Mouse (Mus musculus): ENCODE data around the gene Abcg5. TPM values are rescaled to one million over a fixed set of nuclear protein-coding genes. Genes with fewer than 3 reads are reported as not detected.

Gene Abcg5
- total RNA-seq (2021): not detected
- long read RNA-seq: 0 reads

GRCm38 (mm10) chr17:84682734-84683717, at the start of gene Abcg5:
Abcg5 (minus strand) TSS chr17:84683011.
- DNase-seq (ENCODE audit: low spot score in 2 of 2): no peak

DNA sequence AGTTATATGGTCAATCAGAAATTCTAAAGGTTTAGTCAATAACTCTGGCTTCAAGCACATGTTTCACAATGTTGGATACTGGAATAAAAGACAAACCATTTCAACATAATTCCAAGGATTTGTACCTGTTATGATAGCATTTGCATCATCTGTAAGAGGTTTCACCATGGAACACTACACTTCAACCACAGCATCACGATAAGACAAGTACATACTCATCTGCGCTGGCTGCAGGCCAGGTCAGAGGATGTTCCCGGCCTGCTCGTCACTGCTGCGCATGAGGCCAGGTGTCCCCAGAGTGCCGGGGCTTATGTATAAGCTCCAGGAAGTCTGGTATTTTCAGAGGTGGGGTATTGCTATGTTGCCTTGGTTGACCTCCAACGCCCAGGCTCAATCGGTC, 49.8 kb upstream of the Abcg5 start:
- DNase-seq (ENCODE audit: low spot score in 2 of 2): no peak

DNA sequence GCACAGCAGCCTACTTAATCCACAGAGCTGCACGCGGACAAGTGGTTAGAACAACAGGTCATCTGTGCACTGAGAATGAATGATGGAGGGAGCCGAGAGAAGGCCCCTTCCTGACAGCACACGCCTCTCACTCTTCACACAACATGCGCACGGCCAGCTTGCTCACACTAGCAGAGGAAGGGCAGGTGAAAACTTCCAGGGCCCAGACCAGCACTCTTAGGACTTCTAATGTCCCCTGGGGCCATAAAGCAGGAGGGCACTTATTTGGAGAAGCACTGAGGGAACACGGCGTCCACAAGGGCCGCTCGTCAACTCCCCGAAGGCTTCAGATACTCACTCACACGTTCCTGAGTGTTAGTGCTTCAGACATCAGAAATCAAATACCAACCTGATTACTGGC, 48.5 kb upstream of the Abcg5 start:
- no peak for DNase-seq (ENCODE audit: low spot score in 2 of 2)

DNA sequence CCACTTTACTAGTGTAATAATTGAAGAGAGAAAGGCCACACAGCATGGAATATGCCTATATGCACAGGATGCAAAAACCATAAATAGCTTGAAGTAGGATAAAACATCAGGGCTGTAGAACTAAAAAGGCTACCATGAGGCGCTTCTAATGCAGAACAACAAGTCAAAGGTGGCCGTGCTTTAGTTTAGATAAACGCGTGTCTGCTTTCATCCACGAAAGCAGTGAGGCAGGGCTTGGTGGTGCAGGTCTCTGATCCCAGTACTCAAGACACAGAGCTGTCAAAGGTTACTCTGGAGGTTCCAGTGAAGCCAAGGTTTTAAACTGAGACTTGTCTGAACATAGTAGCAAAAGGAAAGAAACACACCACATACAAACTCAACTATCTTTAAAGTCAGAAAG, 46.3 kb upstream of the Abcg5 start:
- DNase-seq (ENCODE audit: low spot score in 2 of 2): no peak

GRCm38 (mm10) chr17:84728201-84728911, 45.5 kb upstream of the Abcg5 start:
- no peak for DNase-seq (ENCODE audit: low spot score in 2 of 2)

GRCm38 (mm10) chr17:84725163-84725562, 42.4 kb upstream of the Abcg5 start:
- DNase-seq (ENCODE audit: low spot score in 2 of 2): no peak

DNA sequence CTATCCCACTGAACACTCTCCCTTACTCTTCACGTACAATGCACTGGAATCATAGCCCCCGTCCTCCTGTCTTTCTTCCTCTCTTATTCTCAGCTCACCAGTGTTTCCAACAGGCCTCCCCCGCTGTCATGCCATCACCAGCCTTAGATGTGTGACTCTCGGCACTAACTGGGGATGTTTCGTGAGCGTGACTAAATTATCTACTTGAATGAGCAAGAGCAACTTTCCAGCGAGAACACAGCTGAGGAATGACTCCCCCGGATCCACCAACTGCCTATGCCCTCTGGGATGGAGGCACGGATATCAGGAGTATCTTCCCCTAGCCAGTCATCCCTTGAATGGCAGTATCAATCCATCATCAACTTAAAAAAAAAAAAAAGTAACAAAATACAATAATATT, 41.2 kb upstream of the Abcg5 start:
- peak in 1 of 2 experiments; percentile 23 for DNase-seq (ENCODE audit: low spot score in 2 of 2)

GRCm38 (mm10) chr17:84719105-84719504, 36.3 kb upstream of the Abcg5 start:
- DNase-seq (ENCODE audit: low spot score in 2 of 2): no peak

- DNase-seq (ENCODE audit: low spot score in 2 of 2): no peak
These were observed 34.6 kb upstream of the Abcg5 start for GRCm38 (mm10) chr17:84717416-84717815.

DNA sequence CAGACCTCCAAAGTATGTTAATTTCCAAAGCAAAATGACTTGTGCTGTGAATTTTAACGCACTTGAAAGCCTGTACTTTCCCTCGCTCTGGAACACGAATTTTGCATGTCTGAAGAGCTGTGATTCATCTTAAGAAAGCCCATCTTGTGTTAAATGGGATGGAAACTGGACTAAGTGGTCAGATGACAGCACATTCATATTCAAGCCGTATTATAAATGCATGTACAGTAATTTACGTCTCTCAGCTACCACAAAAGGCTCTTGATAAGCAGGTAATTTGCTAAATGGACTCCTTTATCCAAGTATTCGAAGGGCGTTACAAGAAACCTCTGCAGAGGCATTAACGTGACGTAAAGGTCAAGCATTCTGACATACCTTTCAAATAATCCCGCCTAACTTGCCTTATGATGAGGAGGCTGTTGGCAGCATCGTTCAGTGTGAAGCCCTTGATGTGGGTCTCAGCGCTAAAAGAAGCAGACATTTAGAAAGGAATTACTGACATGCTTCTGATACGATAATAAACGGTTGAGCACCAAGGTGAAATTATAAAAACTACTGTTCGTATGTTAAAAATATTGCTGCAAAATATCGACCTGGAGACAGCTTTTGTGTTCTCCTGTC, 33.6 kb upstream of the Abcg5 start:
- DNase-seq (ENCODE audit: low spot score in 2 of 2): no peak

DNA sequence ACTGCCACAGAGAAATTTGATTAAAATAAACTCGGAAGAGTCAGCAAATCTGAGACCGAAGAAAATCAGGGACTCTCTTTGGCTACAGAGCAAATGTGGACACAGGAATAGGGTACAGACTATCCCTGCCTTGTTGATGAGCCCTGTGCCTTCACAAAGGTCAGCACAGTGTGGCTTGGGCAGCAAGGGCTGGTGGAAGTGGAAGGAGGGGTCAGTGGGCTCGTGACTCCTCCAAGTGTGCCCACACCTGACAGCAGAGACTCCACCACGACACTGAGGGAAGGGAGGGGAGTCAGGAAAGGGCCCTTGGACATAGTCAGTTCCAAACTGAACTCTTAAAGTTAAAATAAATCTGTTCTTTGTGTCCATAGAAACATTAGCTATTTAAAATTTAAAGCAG, 32.1 kb upstream of the Abcg5 start:
- DNase-seq (ENCODE audit: low spot score in 2 of 2): no peak

GRCm38 (mm10) chr17:84713563-84714164, 30.9 kb upstream of the Abcg5 start:
- DNase-seq (ENCODE audit: low spot score in 2 of 2): peak; percentile 32 to 75

DNA sequence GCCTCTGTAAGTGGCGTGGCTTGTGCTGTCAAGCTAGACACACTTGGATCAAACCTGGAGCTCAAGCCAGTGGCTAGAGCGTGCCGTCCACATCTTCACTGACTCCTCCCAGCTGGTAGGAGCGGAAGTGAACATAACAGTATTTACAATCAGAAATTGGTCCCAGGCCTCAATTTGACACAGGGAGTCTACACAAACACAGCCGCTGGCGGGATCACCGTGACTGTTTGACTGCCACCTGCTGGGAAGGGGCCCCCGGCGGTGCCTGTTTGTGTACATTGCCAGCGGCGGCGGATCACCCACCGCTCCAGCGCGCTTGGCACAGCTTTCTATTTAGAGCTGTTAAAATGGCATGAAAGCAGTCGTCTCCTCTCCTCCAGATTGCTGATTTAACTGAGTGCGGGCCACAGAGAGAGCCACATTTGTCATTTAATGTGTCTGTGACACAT, 26.6 kb upstream of the Abcg5 start:
- peak; percentile 35 to 41 for DNase-seq (ENCODE audit: low spot score in 2 of 2)

- DNase-seq (ENCODE audit: low spot score in 2 of 2): peak in 1 of 2 experiments; percentile 18
These were observed 26.0 kb upstream of the Abcg5 start for GRCm38 (mm10) chr17:84708818-84709217.

DNA sequence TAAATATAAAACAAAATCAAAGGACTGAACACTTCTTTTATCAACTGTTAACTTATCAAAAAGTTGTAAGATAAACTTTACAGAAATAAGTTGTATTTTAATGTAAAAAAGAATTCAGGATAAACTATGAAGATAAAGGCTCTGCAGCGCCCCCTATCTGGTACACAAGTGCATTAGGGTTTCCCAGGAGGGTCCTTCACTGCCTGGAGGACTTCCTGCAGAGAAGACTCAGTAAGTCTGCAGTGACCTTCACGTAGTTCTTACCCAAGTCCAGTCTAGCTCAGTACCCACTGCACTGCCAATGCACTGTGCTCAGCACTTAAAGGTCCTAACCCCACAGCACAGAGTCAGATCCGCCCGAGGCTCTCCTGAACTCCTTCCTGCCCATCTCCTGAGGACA, 24.6 kb upstream of the Abcg5 start:
- DNase-seq (ENCODE audit: low spot score in 2 of 2): no peak

GRCm38 (mm10) chr17:84698727-84699126, 15.9 kb upstream of the Abcg5 start:
- DNase-seq (ENCODE audit: low spot score in 2 of 2): peak in 1 of 2 experiments; percentile 86

- no peak for DNase-seq (ENCODE audit: low spot score in 2 of 2)
These were observed 13.7 kb upstream of the Abcg5 start for GRCm38 (mm10) chr17:84696537-84696936.

DNA sequence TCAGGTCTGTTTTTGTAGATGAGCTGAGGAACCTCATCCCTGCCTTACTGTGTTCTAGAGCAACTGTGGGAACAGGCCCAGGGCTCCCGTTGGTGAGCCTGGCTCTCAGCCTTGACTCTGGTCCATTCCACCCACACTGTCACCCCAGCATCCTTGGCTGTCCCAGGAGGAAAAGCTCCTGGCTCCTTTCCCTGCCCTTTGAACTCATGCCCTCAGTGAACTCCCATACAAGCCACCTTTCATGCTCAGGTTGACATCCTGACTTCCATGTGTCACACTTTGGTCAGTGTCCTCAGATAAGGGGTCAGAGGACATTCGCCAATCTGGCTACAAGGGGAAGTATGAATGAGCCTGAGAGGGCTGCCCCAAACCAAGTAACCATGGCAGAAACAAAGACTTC, 10.9 kb upstream of the Abcg5 start:
- no peak for DNase-seq (ENCODE audit: low spot score in 2 of 2)

- no peak for DNase-seq (ENCODE audit: low spot score in 2 of 2)
These were observed 7.3 kb upstream of the Abcg5 start for GRCm38 (mm10) chr17:84690111-84690510.

DNA sequence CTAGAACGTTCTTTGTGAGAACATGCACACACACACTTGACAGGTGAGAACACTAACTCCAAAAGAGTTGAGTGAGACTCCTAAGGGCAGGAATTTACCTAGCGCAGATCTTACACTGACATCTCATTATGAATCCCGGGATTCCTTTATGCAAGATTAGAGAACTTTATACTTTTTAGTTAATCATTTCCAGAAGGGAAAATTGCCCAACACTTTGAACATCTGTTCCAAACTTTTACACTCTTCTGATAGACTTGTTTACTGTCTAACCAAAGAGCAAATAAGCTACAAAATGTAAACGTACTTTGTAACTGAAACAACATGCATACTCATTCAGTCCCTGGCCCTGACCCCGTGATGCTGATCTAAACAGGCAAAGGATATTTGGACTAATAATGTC, 6.5 kb upstream of the Abcg5 start:
- no peak for DNase-seq (ENCODE audit: low spot score in 2 of 2)

GRCm38 (mm10) chr17:84688834-84689233, 6.0 kb upstream of the Abcg5 start:
- no peak for DNase-seq (ENCODE audit: low spot score in 2 of 2)
